Mouse (Mus musculus) liver, embryonic 14.5 days (tissue): ENCODE measurements around the gene Slc26a1. TPM values are rescaled to one million over a fixed set of nuclear protein-coding genes. Genes with fewer than 3 reads are reported as not detected.
A peak's percentile ranks its signal among the peaks of the same experiment; 100 is the strongest.

Source experiments
- ATAC-seq: fragments of 200-750 bp; cut with Nextera tagmentation; 2 replicates; pipeline ENCODE4 v1.8.0; 2017; ENCODE audit warnings: moderate number of reproducible peaks, mild to moderate bottlenecking, moderate library complexity; ENCODE audit not compliant: insufficient read depth
- DNase-seq, 3 experiments: peaks; one replicate each; pipeline ENCODE4 v3.0.0-alpha.2; 2012 to 2013; ENCODE audit warnings: low read depth in 3 of 3, low spot score in 3 of 3
- H3K27ac ChIP-seq: fragments of 300-500 bp; sonication (generic); 2 replicates; pipeline ENCODE4 v1.5.1; 2014; ENCODE audit warnings: moderate library complexity, mild to moderate bottlenecking, control low read depth, inconsistent platforms
- H3K27me3 ChIP-seq: fragments of 300-500 bp; sonication (generic); 2 replicates; pipeline ENCODE4 v1.6.1; 2014; ENCODE audit warnings: mild to moderate bottlenecking, low read length, moderate library complexity; ENCODE audit not compliant: control insufficient read depth, insufficient read depth
- H3K36me3 ChIP-seq: fragments of 300-500 bp; sonication (generic); replicated peaks from 2 replicates; pipeline ENCODE4 v1.6.1; 2014; ENCODE audit warnings: low read depth; ENCODE audit not compliant: control insufficient read depth, insufficient read depth
- H3K4me1 ChIP-seq, 2 experiments: fragments of 200-500 bp in 1 of 2; fragments of 300-500 bp in 1 of 2; sonication (generic) in 1 of 2; replicated peaks; 2 replicates each; pipeline ENCODE4 v1.6.1; 2012 to 2014; ENCODE audit warnings: antibody characterized with exemption in 1 of 2, inconsistent platforms in 1 of 2, low read length in 1 of 2; ENCODE audit not compliant: control insufficient read depth in 2 of 2, insufficient read depth in 2 of 2
- H3K4me2 ChIP-seq: fragments of 300-500 bp; sonication (generic); 2 replicates; pipeline ENCODE4 v1.6.1; 2014; ENCODE audit warnings: low read depth, mild to moderate bottlenecking, control low read depth, moderate library complexity
- H3K4me3 ChIP-seq, 2 experiments: fragments of 200-500 bp in 1 of 2; fragments of 300-500 bp in 1 of 2; sonication (generic) in 1 of 2; 2 replicates each; pipeline ENCODE4 v1.5.1; 2012 to 2014; ENCODE audit warnings: low read depth in 2 of 2, low read length in 2 of 2, mild to moderate bottlenecking in 2 of 2, control low read depth in 1 of 2, inconsistent platforms in 1 of 2, moderate library complexity in 1 of 2; ENCODE audit not compliant: insufficient read depth in 1 of 2
- H3K9ac ChIP-seq: fragments of 300-500 bp; sonication (generic); replicated peaks from 2 replicates; pipeline ENCODE4 v1.6.1; 2014; ENCODE audit warnings: mild to moderate bottlenecking, control low read depth, moderate library complexity
- H3K9me3 ChIP-seq: fragments of 300-500 bp; sonication (generic); 2 replicates; pipeline ENCODE4 v1.6.1; 2016; ENCODE audit warnings: low read length, mixed read lengths; ENCODE audit not compliant: control insufficient read depth
- CTCF ChIP-seq: IDR thresholded peaks from 2 replicates; pipeline ENCODE4 v1.5.1; 2016; ENCODE audit warnings: antibody characterized with exemption, low read depth, control low read depth
- EP300 ChIP-seq: IDR thresholded peaks from 2 replicates; pipeline ENCODE4 v1.6.1; 2016; ENCODE audit warnings: antibody characterized with exemption, low read depth
- WGBS: fragments of 180-500 bp; shearing (Covaris S2); extraction: QIAGEN DNeasy Blood & Tissue Kit; methylation state at CpG from one replicate; pipeline ENCODE4 v1.1.7; 2014; ENCODE audit not compliant: insufficient replicate concordance; 5-methylcytosine and 5-hydroxymethylcytosine counted together
- polyA plus RNA-seq, 2 experiments: library from polyadenylated mRNA; depleted of rRNA in 1 of 2; stranded (reverse) in 1 of 2; unstranded in 1 of 2; fragments of >200 nt; fragmentation: Nextera tagmentation in 1 of 2; extraction: Ambion mirVana in 1 of 2; gene quantifications; 2 replicates each; pipeline versions ENCODE4 v1.2.1 to v1.2.3; 2012 to 2014

Slc26a1 gene
- polyA plus RNA-seq, 2 experiments, result 12.6 to 15.3 TPM

GRCm38 (mm10) chr5:108697341-108697753 is 22.0 kb upstream of the Slc26a1 start:
- 67% methylated on average over 4 of the region's 4 CpGs for WGBS
- Histone ChIP-seq H3K4me2 (no peak overlapping the region), H3K9ac (no peak overlapping the region), H3K9me3 (no peaks in the 10 kb centered on the region), H3K36me3 (no peaks in the 10 kb centered on the region), H3K4me3 (no peak overlapping the region), H3K27me3 (no peaks in the 10 kb centered on the region), H3K4me1 (peaks cover 0 to 20% of the 10 kb centered on the region in 2 experiments; a peak in 3 of 4 replicates), H3K27ac (no peak overlapping the region)
- no peak for DNase-seq
- no peak for TF ChIP-seq CTCF
- no peak for TF ChIP-seq EP300
- no peak for ATAC-seq

- DNase-seq (no peak), ATAC-seq (no peak)
- 73% methylated on average over 3 of the region's 3 CpGs for WGBS
- no peaks in the 10 kb centered on the region for H3K9me3 ChIP-seq
- H3K9ac ChIP-seq, result no peak overlapping the region
- H3K27ac ChIP-seq, result no peak overlapping the region
- no peaks in the 10 kb centered on the region for H3K36me3 ChIP-seq
- TF ChIP-seq CTCF, result no peak
- no peak for TF ChIP-seq EP300
- H3K27me3 ChIP-seq, result no peaks in the 10 kb centered on the region
- no peak overlapping the region for H3K4me3 ChIP-seq
- H3K4me1 ChIP-seq, result peaks cover 0 to 26% of the 10 kb centered on the region in 2 experiments; a peak in 3 of 4 replicates
- H3K4me2 ChIP-seq, result no peak overlapping the region
Observed at GRCm38 (mm10) chr5:108696542-108696941, 21.2 kb upstream of the Slc26a1 start.

- WGBS, result 86% methylated on average over 12 of the region's 12 CpGs
- Histone ChIP-seq H3K9me3 (no peaks in the 10 kb centered on the region), H3K9ac (no peak overlapping the region), H3K27ac (no peak overlapping the region), H3K4me1 (peaks cover 0 to 26% of the 10 kb centered on the region in 2 experiments; a peak in 3 of 4 replicates), H3K36me3 (no peaks in the 10 kb centered on the region), H3K4me3 (no peak overlapping the region), H3K27me3 (no peaks in the 10 kb centered on the region), H3K4me2 (no peak overlapping the region)
- DNase-seq (no peak), ATAC-seq (no peak)
- no peak for TF ChIP-seq EP300
- TF ChIP-seq CTCF, result no peak
Observed at GRCm38 (mm10) chr5:108695861-108696260, 20.5 kb upstream of the Slc26a1 start.

GRCm38 (mm10) chr5:108694352-108695261 is 19.2 kb upstream of the Slc26a1 start:
- Histone ChIP-seq H3K9ac (peak overlapping the region; percentile 82), H3K27me3 (no peaks in the 10 kb centered on the region), H3K4me2 (peak overlapping the region; percentile 88), H3K27ac (peak overlapping the region; percentile 26; the same call in 1 of the 2 replicates), H3K9me3 (no peaks in the 10 kb centered on the region), H3K4me3 (peak overlapping the region; percentile 70 to 85), H3K36me3 (no peaks in the 10 kb centered on the region), H3K4me1 (peaks cover 0 to 21% of the 10 kb centered on the region in 2 experiments; a peak in 3 of 4 replicates)
- peak; percentile 65 for ATAC-seq
- no peak for TF ChIP-seq EP300
- TF ChIP-seq CTCF, result no peak
- no peak for DNase-seq
- under 1% methylated on average over 99 of the region's 99 CpGs for WGBS

- peak; percentile 93 for ATAC-seq
- peaks cover 0 to 21% of the 10 kb centered on the region in 2 experiments; a peak in 3 of 4 replicates for H3K4me1 ChIP-seq
Observed at GRCm38 (mm10) chr5:108693872-108694288, 18.5 kb upstream of the Slc26a1 start.

More at GRCm38 (mm10) chr5:108693872-108694288, 18.5 kb upstream of the Slc26a1 start:
- Histone ChIP-seq H3K4me3 (peak overlapping the region; percentile 85 to 87), H3K27ac (no peak overlapping the region), H3K4me2 (peak overlapping the region; percentile 88), H3K9me3 (no peaks in the 10 kb centered on the region), H3K27me3 (no peaks in the 10 kb centered on the region), H3K9ac (peak overlapping the region; percentile 82), H3K36me3 (no peaks in the 10 kb centered on the region)
- TF ChIP-seq CTCF (no peak), EP300 (no peak)
- DNase-seq, result peak; percentile 85 to 88 (median 87)
- 1% methylated on average over 36 of the region's 43 CpGs for WGBS
